Mouse (Mus musculus) hindbrain, postnatal 0 days (tissue): ENCODE measurements at regions not wholly inside any gene's neighbourhood (a gene's known extent, or its start where the extent isn't known, plus 50 kb on each side); places are given as distances from the start of the nearest gene placed in this dataset.

Source experiments
- ATAC-seq: fragments of 200-750 bp; cut with Nextera tagmentation; 2 replicates; pipeline ENCODE4 v1.8.0; 2017; ENCODE audit warnings: mild to moderate bottlenecking, moderate TSS enrichment, moderate library complexity
- DNase-seq: peaks from one replicate; pipeline ENCODE4 v3.0.0-alpha.2; 2015; ENCODE audit warnings: low spot score
- H3K27ac ChIP-seq: fragments of 300-500 bp; sonication (generic); 2 replicates; pipeline ENCODE4 v1.5.1; 2014; ENCODE audit warnings: mild to moderate bottlenecking
- H3K27me3 ChIP-seq: fragments of 300-500 bp; sonication (generic); 2 replicates; pipeline ENCODE4 v1.6.1; 2014; ENCODE audit warnings: low read length, mixed read lengths; ENCODE audit not compliant: insufficient read depth
- H3K36me3 ChIP-seq: fragments of 300-500 bp; sonication (generic); 2 replicates; pipeline ENCODE4 v1.6.1; 2014; ENCODE audit warnings: low read length, mixed read lengths; ENCODE audit not compliant: insufficient read depth
- H3K4me1 ChIP-seq: fragments of 300-500 bp; sonication (generic); 2 replicates; pipeline ENCODE4 v1.6.1; 2014; ENCODE audit warnings: antibody characterized with exemption, low read length, mixed read lengths; ENCODE audit not compliant: insufficient read depth
- H3K4me2 ChIP-seq: fragments of 300-500 bp; sonication (generic); 2 replicates; pipeline ENCODE4 v1.6.1; 2014; ENCODE audit warnings: low read depth, mild to moderate bottlenecking, low read length, moderate library complexity, mixed read lengths
- H3K4me3 ChIP-seq: fragments of 300-500 bp; sonication (generic); 2 replicates; pipeline ENCODE4 v1.5.1; 2014; ENCODE audit warnings: low read length
- H3K9ac ChIP-seq: fragments of 300-500 bp; sonication (generic); replicated peaks from 2 replicates; pipeline ENCODE4 v1.6.1; 2014; ENCODE audit warnings: mild to moderate bottlenecking, low read length, moderate library complexity, mixed read lengths
- H3K9me3 ChIP-seq: fragments of 300-500 bp; sonication (generic); 2 replicates; pipeline ENCODE4 v1.6.1; 2016; ENCODE audit warnings: low read length, mixed read lengths
- CTCF ChIP-seq: IDR thresholded peaks from 2 replicates; pipeline ENCODE4 v1.5.1; 2016; ENCODE audit warnings: antibody characterized with exemption, control low read depth, low read depth
- WGBS: fragments of 180-500 bp; shearing (Covaris S2); extraction: QIAGEN DNeasy Blood & Tissue Kit; methylation state at CpG from one replicate; pipeline ENCODE4 v1.1.7; 2014; 5-methylcytosine and 5-hydroxymethylcytosine counted together

DNA sequence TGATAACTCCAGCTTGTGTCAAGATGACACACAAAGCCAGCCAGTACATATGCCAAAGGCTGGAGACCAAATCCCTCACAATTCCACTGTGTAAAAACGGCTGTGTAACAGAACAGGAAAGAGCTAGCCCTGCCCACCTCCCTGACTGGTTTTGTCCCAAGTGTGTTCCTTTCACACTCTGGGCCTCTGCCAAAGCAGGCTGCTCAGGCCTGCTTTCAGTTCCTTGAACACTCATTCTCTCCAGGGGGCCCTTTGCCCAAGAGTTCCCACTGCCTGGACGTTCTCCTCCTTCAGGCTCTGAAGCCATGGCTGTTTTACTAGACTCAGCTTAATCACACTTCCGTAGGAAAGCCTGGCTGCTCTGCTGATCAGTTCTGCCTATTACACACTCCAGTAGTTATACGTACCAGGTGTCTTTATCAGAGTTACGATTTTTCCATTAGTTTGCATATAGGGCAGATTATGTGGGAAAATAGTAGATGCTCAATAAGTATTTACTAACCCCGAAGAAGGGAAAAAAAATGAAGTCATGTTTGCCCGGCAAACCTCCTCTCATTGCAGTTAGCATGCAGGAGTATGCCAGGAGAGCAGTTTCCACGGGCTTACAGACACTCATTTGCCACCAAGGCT is 144.5 kb upstream of the Smim15 start:
- peak; percentile 55 for DNase-seq
- 45% methylated on average over 8 of the region's 8 CpGs for WGBS

DNA sequence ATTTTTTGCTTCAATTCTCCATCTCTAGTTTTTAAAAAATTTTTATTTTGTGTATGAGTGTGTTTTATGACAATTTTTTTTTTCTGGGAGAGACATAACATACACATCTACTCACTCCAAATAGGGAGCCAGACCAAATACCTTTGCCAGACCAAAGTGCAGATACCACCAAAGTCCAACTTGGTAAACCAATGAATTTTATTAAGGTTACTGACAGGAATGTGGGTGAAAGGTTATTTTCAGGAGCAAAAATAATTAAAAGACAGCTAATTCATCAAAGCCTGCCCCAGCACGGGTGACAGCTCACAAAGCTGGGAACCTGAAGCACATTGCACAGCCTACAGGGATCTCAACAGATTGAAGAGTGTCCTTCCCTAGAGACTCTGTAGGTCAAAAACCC is 146.6 kb upstream of the Smim15 start:
- H3K27me3 ChIP-seq, result no peaks in the 10 kb centered on the region
- no peak overlapping the region for H3K27ac ChIP-seq
- no peak overlapping the region for H3K9ac ChIP-seq
- ATAC-seq (no peak), DNase-seq (no peak)
- TF ChIP-seq CTCF, result no peak
- H3K4me1 ChIP-seq, result no peaks in the 10 kb centered on the region
- H3K4me2 ChIP-seq, result no peak overlapping the region
- 60% methylated on average over 1 of the region's 1 CpGs for WGBS
- no peaks in the 10 kb centered on the region for H3K9me3 ChIP-seq
- H3K36me3 ChIP-seq, result no peaks in the 10 kb centered on the region
- no peak overlapping the region for H3K4me3 ChIP-seq

More for the DNA sequence above, 144.5 kb upstream of the Smim15 start:
- H3K9ac ChIP-seq, result no peak overlapping the region
- H3K4me3 ChIP-seq, result no peak overlapping the region
- H3K27ac ChIP-seq, result no peak overlapping the region
- no peaks in the 10 kb centered on the region for H3K4me1 ChIP-seq
- no peak for TF ChIP-seq CTCF
- ATAC-seq, result peak; percentile 59; the same call in 1 of the 2 replicates
- H3K27me3 ChIP-seq, result no peaks in the 10 kb centered on the region
- no peaks in the 10 kb centered on the region for H3K9me3 ChIP-seq
- H3K36me3 ChIP-seq, result no peaks in the 10 kb centered on the region
- H3K4me2 ChIP-seq, result no peak overlapping the region

DNA sequence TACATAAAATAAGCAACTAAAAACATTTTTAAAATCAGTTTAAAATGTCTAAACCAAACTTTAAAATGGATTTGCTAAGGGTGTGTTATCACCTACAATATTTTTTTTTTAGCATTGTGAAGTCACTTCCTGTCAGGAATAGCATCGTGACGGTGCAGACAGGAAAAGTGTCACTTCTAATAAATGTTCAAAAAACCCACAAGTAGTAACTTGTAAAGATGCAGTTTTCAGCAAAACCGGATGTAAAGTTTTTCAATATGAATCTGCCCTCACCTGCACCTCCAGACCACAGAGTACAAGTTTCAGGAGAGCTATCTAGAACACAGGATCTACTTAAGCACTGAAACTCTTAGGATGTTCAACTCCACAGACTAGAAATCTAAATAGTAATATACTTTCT is 147.1 kb upstream of the Smim15 start:
- Histone ChIP-seq H3K4me3 (no peak overlapping the region), H3K4me1 (no peaks in the 10 kb centered on the region), H3K27ac (no peak overlapping the region), H3K27me3 (no peaks in the 10 kb centered on the region), H3K9ac (no peak overlapping the region), H3K36me3 (no peaks in the 10 kb centered on the region), H3K4me2 (no peak overlapping the region), H3K9me3 (no peaks in the 10 kb centered on the region)
- ATAC-seq, result no peak
- TF ChIP-seq CTCF, result no peak
- WGBS, result 86% methylated on average over 3 of the region's 3 CpGs
- DNase-seq, result no peak

DNA sequence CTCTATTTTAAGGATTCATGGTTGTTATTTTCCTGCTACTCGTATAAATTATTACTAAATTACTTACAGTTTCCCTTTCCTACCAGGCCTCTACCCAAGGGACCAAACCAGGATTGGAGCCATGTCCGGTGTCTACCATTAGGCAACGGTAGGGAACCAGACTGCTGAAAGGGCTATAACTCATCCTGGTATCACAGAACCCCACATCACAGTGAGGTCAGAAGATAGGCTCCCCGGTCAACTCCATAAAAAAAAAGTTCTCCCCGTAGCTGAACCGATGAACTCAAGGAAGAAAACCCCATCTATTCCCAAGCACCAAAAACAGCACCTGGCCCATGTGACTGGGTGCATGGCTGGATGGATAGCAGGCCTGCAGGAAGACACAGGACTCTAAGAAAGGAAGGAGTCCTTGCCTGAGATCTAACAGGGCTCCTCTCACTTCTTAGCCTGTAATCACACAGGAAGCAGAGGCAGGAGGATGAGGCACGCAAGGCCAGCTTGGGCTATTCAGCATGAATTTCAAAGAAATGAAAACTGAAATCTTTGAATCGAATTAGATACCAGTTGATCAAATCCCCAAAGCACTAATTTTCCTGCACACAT is 150.6 kb upstream of the Smim15 start:
- no peaks in the 10 kb centered on the region for H3K36me3 ChIP-seq
- ATAC-seq, result no peak
- WGBS, result 94% methylated on average over 8 of the region's 8 CpGs

GRCm38 (mm10) chr13:107893081-107893480 is 151.2 kb upstream of the Smim15 start:
- H3K9me3 ChIP-seq, result no peaks in the 10 kb centered on the region
- H3K36me3 ChIP-seq, result no peaks in the 10 kb centered on the region
- no peak overlapping the region for H3K4me3 ChIP-seq
- WGBS, result 93% methylated on average over 4 of the region's 4 CpGs
- ATAC-seq (no peak), DNase-seq (no peak)
- H3K4me2 ChIP-seq, result no peak overlapping the region
- H3K4me1 ChIP-seq, result no peaks in the 10 kb centered on the region
- H3K27me3 ChIP-seq, result no peaks in the 10 kb centered on the region
- H3K27ac ChIP-seq, result no peak overlapping the region
- TF ChIP-seq CTCF, result no peak
- no peak overlapping the region for H3K9ac ChIP-seq

More for the DNA sequence above, 150.6 kb upstream of the Smim15 start:
- no peak for TF ChIP-seq CTCF
- Histone ChIP-seq H3K9me3 (no peaks in the 10 kb centered on the region), H3K4me2 (no peak overlapping the region), H3K27me3 (no peaks in the 10 kb centered on the region), H3K9ac (no peak overlapping the region), H3K27ac (no peak overlapping the region), H3K4me1 (no peaks in the 10 kb centered on the region), H3K4me3 (no peak overlapping the region)
- no peak for DNase-seq

DNA sequence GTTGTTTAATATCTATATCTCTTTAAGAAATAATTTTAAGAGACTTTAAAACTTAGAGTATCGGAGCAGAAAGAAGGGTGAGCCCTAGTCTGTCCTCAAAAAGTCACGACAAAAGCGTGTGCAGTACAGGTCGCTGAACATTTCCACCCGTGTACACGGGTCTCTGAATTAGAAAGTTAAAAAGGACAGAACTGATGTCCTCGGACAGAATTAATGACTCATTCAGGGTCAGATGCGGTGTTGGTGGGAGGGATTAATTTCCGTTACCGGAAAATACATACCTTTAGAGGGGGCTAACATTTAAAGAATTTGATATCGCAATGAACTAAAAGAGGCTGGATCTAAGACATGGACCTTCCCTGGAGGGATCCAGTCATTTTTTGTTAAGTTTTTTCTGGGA is 152.3 kb upstream of the Smim15 start:
- DNase-seq (no peak), ATAC-seq (no peak)
- Histone ChIP-seq H3K4me1 (peaks cover 5% of the 10 kb centered on the region; the same call in 1 of the 2 replicates), H3K27me3 (no peaks in the 10 kb centered on the region), H3K4me2 (peak overlapping the region; percentile 79), H3K27ac (peak overlapping the region; percentile 93; the same call in 1 of the 2 replicates), H3K9me3 (no peaks in the 10 kb centered on the region), H3K4me3 (peak overlapping the region; percentile 68), H3K36me3 (no peaks in the 10 kb centered on the region), H3K9ac (peak overlapping the region; percentile 67)
- 6% methylated on average over 11 of the region's 11 CpGs for WGBS
- TF ChIP-seq CTCF, result no peak
